Mouse (Mus musculus) hindbrain, embryonic 13.5 days (tissue): ENCODE measurements around the gene Dmbx1. TPM values are rescaled to one million over a fixed set of nuclear protein-coding genes. Genes with fewer than 3 reads are reported as not detected.

Experiments used
- ATAC-seq: fragments of 200-750 bp; cut with Nextera tagmentation; 2 replicates; pipeline ENCODE4 v1.8.0; 2017; ENCODE audit warnings: moderate TSS enrichment; ENCODE audit not compliant: low FRiP score
- H3K27ac ChIP-seq: fragments of 300-500 bp; sonication (generic); 2 replicates; pipeline ENCODE4 v1.5.1; 2015; ENCODE audit warnings: inconsistent platforms, mild to moderate bottlenecking, moderate library complexity
- H3K27me3 ChIP-seq: fragments of 300-500 bp; sonication (generic); 2 replicates; pipeline ENCODE4 v1.6.1; 2015; ENCODE audit warnings: mild to moderate bottlenecking, inconsistent platforms
- H3K36me3 ChIP-seq: fragments of 300-500 bp; sonication (generic); 2 replicates; pipeline ENCODE4 v1.6.1; 2015; ENCODE audit warnings: mild to moderate bottlenecking, inconsistent platforms
- H3K4me1 ChIP-seq: fragments of 300-500 bp; sonication (generic); replicated peaks from 2 replicates; pipeline ENCODE4 v1.6.1; 2015; ENCODE audit warnings: inconsistent platforms
- H3K4me2 ChIP-seq: fragments of 300-500 bp; sonication (generic); 2 replicates; pipeline ENCODE4 v1.6.1; 2015; ENCODE audit warnings: inconsistent platforms, mild to moderate bottlenecking, moderate library complexity
- H3K4me3 ChIP-seq: fragments of 300-500 bp; sonication (generic); 2 replicates; pipeline ENCODE4 v1.5.1; 2015; ENCODE audit warnings: mild to moderate bottlenecking, inconsistent platforms
- H3K9ac ChIP-seq: fragments of 300-500 bp; sonication (generic); 2 replicates; pipeline ENCODE4 v1.6.1; 2015; ENCODE audit warnings: mild to moderate bottlenecking, inconsistent platforms
- H3K9me3 ChIP-seq: fragments of 300-500 bp; sonication (generic); 2 replicates; pipeline ENCODE4 v1.6.1; 2016; ENCODE audit warnings: inconsistent platforms
- WGBS: fragments of 180-500 bp; shearing (Covaris S2); methylation state at CpG from one replicate; pipeline ENCODE4 v1.1.7; 2015; 5-methylcytosine and 5-hydroxymethylcytosine counted together
- polyA plus RNA-seq: library from polyadenylated mRNA; unstranded; fragments of >200 nt; fragmentation: Nextera tagmentation; extraction: Ambion mirVana; gene quantifications from 2 replicates; pipeline ENCODE4 v1.2.1, GENCODE M21; 2015

The Dmbx1 gene
- polyA plus RNA-seq, 1 experiment from 2014 or later: 14.3 TPM

GRCm38 (mm10) chr4:115937061-115937976 lies 2.4 kb downstream of the Dmbx1 start:
- Histone ChIP-seq H3K27ac (peak overlapping the region; percentile 30; the same call in 1 of the 2 replicates), H3K36me3 (no peaks in the 10 kb centered on the region), H3K4me1 (peaks cover 35% of the 10 kb centered on the region), H3K9ac (0 out of 2 replicates have a peak overlapping the region, but pooled peaks have one; percentile 39), H3K4me3 (peak overlapping the region; percentile 34), H3K27me3 (peaks cover 97% of the 10 kb centered on the region), H3K4me2 (peak overlapping the region; percentile 40), H3K9me3 (no peaks in the 10 kb centered on the region)
- 2% methylated on average over 19 of the region's 19 CpGs for WGBS
- no peak for ATAC-seq

DNA sequence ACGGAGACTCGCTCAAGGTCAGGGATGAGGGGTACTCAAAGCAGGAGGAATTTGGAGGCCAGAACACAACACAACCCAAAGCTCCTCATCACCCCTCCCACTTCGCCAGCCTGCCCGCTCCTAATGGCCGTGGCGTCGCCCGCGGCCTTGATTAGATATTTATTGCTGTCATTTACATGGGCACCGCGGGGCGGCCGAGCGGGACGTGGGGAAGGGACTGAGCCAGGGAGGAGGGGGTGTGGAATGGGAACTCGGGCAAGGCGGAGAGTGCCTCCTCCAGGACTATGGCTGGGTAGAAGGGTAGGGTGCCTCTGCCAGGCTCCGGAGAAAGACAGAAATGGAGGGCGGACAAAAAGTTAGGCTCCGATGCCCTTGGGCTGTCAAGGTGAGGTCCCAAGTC lies 3.1 kb downstream of the Dmbx1 start:
- H3K27ac ChIP-seq: peak overlapping the region; percentile 30; the same call in 1 of the 2 replicates
- 0 out of 2 replicates have a peak overlapping the region, but pooled peaks have one; percentile 39 for H3K9ac ChIP-seq
- H3K4me3 ChIP-seq: peak overlapping the region; percentile 34
- peak; percentile 33; the same call in 1 of the 2 replicates for ATAC-seq
- under 1% methylated on average over 20 of the region's 20 CpGs for WGBS
- H3K36me3 ChIP-seq: no peaks in the 10 kb centered on the region
- peaks cover 40% of the 10 kb centered on the region for H3K4me1 ChIP-seq
- no peaks in the 10 kb centered on the region for H3K9me3 ChIP-seq
- H3K27me3 ChIP-seq: peaks cover 97% of the 10 kb centered on the region
- H3K4me2 ChIP-seq: peak overlapping the region; percentile 40

DNA sequence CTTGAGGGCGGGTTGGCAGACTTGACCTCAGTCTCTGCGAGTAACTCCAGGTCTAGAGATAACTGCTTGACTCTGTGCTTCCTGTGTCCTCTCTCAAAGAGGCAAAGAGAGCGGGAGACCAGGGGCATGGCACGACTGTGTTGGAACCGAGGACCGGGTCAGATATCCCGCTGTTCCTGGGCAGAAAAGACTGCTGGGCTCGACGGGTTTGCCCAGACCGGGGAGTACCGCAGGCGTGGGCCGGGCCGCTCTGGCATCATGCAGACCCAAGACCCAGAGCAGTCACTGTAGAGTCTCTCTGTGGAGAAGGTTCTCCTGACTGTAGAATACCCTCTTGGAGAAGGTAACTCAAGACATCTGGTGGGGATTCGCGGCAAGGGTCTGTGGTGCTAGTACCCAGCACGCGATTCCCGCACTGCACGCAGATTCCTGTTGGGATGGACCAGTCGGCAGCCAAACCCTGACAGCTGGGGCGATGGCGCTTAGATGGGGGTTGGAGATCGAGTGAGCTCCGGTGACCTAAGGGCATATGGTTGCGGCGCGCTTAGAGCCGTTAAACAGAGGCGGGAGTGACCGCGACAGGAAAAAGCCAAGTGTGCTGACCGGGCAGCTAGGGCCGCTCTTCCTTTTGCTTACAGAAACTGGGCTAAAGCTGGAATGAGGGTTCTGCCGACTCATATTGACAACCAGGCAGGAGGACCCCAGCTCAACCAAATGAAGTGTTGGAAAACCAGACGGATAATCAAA lies 3.7 kb downstream of the Dmbx1 start:
- no peak for ATAC-seq
- Histone ChIP-seq H3K4me2 (peak overlapping the region; percentile 40), H3K4me1 (peaks cover 43% of the 10 kb centered on the region), H3K4me3 (peak overlapping the region; percentile 34), H3K9ac (no peak overlapping the region), H3K36me3 (no peaks in the 10 kb centered on the region), H3K27me3 (peaks cover 97% of the 10 kb centered on the region), H3K27ac (no peak overlapping the region), H3K9me3 (no peaks in the 10 kb centered on the region)
- WGBS: under 1% methylated on average over 36 of the region's 36 CpGs

- Histone ChIP-seq H3K4me3 (no peak overlapping the region), H3K4me2 (no peak overlapping the region), H3K4me1 (peaks cover 25% of the 10 kb centered on the region), H3K9me3 (no peaks in the 10 kb centered on the region), H3K27me3 (peaks cover 98% of the 10 kb centered on the region), H3K36me3 (no peaks in the 10 kb centered on the region), H3K9ac (no peak overlapping the region), H3K27ac (no peak overlapping the region)
- 35% methylated on average over 13 of the region's 13 CpGs for WGBS
- peak; percentile 55; the same call in 1 of the 2 replicates for ATAC-seq
Measured at GRCm38 (mm10) chr4:115931556-115932088, 8.1 kb downstream of the Dmbx1 start.

DNA sequence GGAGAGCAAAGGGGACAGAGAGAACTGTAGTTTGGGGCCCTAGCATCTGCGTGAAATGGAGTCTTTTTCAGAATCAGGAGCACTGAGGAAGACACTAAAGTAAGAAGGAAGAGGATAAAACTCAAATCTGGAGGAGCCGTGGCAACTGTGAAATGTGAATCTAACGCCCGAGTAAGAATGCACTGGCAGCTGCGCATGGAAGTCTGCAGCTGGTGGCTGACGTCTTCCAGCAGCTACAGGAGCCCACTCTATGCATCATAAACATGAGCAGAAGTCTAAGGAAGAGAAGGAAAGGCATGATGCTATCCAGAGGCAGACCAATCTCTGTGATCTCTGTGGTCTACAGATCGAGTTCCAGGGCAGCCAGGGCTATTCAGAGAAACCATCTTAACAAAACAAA lies 12.1 kb downstream of the Dmbx1 start:
- Histone ChIP-seq H3K27ac (no peak overlapping the region), H3K4me1 (peaks cover 12% of the 10 kb centered on the region), H3K9me3 (no peaks in the 10 kb centered on the region), H3K9ac (no peak overlapping the region), H3K36me3 (no peaks in the 10 kb centered on the region), H3K27me3 (peaks cover 85% of the 10 kb centered on the region), H3K4me3 (no peak overlapping the region), H3K4me2 (no peak overlapping the region)
- 64% methylated on average over 7 of the region's 7 CpGs for WGBS
- no peak for ATAC-seq

- 75% methylated on average over 16 of the region's 16 CpGs for WGBS
- Histone ChIP-seq H3K27me3 (peaks cover 84% of the 10 kb centered on the region), H3K4me1 (0 out of 2 replicates have a peak, but pooled peaks cover 3% of the 10 kb centered on the region), H3K4me2 (no peak overlapping the region), H3K9me3 (no peaks in the 10 kb centered on the region), H3K27ac (no peak overlapping the region), H3K4me3 (no peak overlapping the region), H3K9ac (no peak overlapping the region), H3K36me3 (no peaks in the 10 kb centered on the region)
- ATAC-seq: peak; percentile 39; the same call in 1 of the 2 replicates
Measured at GRCm38 (mm10) chr4:115923262-115923880, 16.4 kb downstream of the Dmbx1 start.

DNA sequence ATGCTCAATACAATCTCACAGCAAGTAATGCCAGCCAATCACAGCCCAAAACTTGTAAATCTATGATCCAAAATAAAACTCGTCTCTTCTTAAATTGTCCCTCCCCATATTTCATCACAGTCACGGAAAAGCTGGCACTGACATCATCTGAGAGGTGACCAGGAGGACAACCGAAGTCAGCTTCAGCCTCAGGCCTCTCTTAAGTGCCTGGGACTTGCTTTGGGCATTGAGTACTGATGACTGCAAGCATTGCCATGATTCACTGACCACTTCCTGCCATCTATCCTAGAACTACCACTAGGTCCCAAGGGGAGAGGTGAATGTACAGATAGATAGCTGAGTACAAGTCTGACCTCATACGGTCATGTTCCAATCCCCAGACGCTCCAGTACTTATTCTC lies 17.0 kb downstream of the Dmbx1 start:
- no peaks in the 10 kb centered on the region for H3K36me3 ChIP-seq
- 90% methylated on average over 5 of the region's 5 CpGs for WGBS
- no peak for ATAC-seq

DNA sequence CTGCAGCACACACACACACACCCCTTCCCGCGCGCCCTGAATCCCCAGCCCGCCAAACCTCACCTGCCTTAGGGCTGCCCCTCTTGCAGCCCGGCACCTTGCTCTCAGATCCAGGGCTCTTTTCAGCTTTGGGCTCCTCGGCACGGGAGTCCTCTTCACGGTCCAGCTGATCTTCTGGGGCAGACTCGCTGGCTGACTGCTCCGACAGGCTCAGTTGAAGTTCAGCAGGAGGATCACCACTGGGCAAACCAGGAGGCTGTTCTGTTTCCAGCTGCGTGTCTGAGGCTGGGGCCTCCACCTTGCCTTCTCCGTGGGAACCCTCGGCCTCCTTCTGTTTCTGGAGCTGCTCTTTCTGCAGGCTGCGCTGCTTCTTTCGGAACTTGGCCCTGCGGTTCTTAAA lies 19.8 kb downstream of the Dmbx1 start:
- WGBS: 76% methylated on average over 16 of the region's 16 CpGs
- Histone ChIP-seq H3K4me2 (no peak overlapping the region), H3K4me3 (no peak overlapping the region), H3K9ac (no peak overlapping the region), H3K36me3 (no peaks in the 10 kb centered on the region), H3K9me3 (no peaks in the 10 kb centered on the region), H3K4me1 (0 out of 2 replicates have a peak, but pooled peaks cover 3% of the 10 kb centered on the region), H3K27me3 (peaks cover 94% of the 10 kb centered on the region), H3K27ac (no peak overlapping the region)
- ATAC-seq: no peak

More for the DNA sequence above, 17.0 kb downstream of the Dmbx1 start:
- no peak overlapping the region for H3K4me3 ChIP-seq
- peaks cover 84% of the 10 kb centered on the region for H3K27me3 ChIP-seq
- no peak overlapping the region for H3K27ac ChIP-seq
- H3K4me2 ChIP-seq: no peak overlapping the region
- no peaks in the 10 kb centered on the region for H3K9me3 ChIP-seq
- no peak overlapping the region for H3K9ac ChIP-seq
- H3K4me1 ChIP-seq: 0 out of 2 replicates have a peak, but pooled peaks cover 3% of the 10 kb centered on the region

DNA sequence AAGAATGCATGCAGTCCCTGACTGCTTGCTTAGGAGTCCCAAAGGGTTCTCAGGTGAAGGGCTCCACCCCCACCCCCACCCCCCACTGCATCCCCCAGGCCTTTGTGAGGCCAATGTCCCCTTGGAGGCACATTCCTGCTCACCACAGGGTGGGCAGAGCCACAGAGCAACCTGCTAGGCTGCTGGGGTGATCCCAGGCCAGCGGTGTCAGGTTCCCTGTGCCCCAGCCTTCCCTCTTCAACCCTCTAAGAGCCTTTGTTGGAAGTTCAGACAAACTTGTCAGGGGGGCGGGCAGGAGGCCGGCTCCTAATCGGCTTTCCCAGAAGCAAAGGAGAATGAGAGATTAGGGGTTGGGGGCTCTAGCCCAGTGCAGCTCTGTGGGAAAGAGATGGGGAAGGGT lies 28.1 kb downstream of the Dmbx1 start:
- WGBS: 3% methylated on average over 4 of the region's 4 CpGs

GRCm38 (mm10) chr4:115908641-115909040 lies 31.1 kb downstream of the Dmbx1 start:
- H3K4me3 ChIP-seq: no peak overlapping the region
- H3K9me3 ChIP-seq: no peaks in the 10 kb centered on the region
- no peak overlapping the region for H3K4me2 ChIP-seq
- no peaks in the 10 kb centered on the region for H3K36me3 ChIP-seq
- H3K4me1 ChIP-seq: peaks cover 38% of the 10 kb centered on the region
- H3K27ac ChIP-seq: no peak overlapping the region
- 16% methylated on average over 7 of the region's 7 CpGs for WGBS
- H3K9ac ChIP-seq: no peak overlapping the region
- no peak for ATAC-seq
- H3K27me3 ChIP-seq: peaks cover 94% of the 10 kb centered on the region

More for the DNA sequence above, 28.1 kb downstream of the Dmbx1 start:
- Histone ChIP-seq H3K27ac (no peak overlapping the region), H3K9me3 (no peaks in the 10 kb centered on the region), H3K4me1 (peaks cover 9% of the 10 kb centered on the region; the same call in 1 of the 2 replicates), H3K27me3 (peaks cover 90% of the 10 kb centered on the region), H3K36me3 (no peaks in the 10 kb centered on the region), H3K4me3 (no peak overlapping the region), H3K9ac (no peak overlapping the region), H3K4me2 (no peak overlapping the region)
- no peak for ATAC-seq

DNA sequence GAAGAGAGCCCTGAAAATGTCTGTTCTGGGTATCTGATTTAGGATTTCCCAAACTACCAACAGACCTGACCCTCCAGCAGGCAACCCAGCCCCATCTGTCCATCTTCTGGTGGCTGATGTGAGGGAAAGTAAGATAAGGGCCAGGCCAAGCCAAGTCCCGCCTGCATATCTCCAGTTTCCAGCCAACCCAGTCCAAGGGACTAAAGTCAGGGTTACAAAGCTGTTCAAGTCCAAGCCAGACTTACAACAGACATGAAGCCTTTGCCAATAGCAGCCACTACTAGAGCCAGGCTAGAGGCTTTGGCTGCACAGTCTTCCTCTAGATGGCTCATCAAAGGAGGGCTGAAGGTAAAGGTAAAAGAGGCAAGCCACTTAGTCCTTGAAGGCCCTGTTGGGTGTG lies 31.7 kb downstream of the Dmbx1 start:
- H3K4me2 ChIP-seq: no peak overlapping the region
- no peak overlapping the region for H3K9ac ChIP-seq
- no peak for ATAC-seq
- H3K4me1 ChIP-seq: peaks cover 40% of the 10 kb centered on the region
- WGBS: 85% methylated on average over 1 of the region's 1 CpGs
- H3K4me3 ChIP-seq: no peak overlapping the region
- no peaks in the 10 kb centered on the region for H3K9me3 ChIP-seq
- peaks cover 94% of the 10 kb centered on the region for H3K27me3 ChIP-seq
- no peak overlapping the region for H3K27ac ChIP-seq
- no peaks in the 10 kb centered on the region for H3K36me3 ChIP-seq
